Mouse (Mus musculus) testis, adult 2 months (tissue): ENCODE data around the gene Hepacam. TPM values are rescaled to one million over a fixed set of nuclear protein-coding genes. Genes with fewer than 3 reads are reported as not detected.

Source experiments
- H3K27ac ChIP-seq: fragments of 200-500 bp; 2 replicates; pipeline ENCODE4 v1.5.1; 2012; ENCODE audit warnings: low read depth, low read length; ENCODE audit not compliant: control insufficient read depth, insufficient read depth
- H3K27me3 ChIP-seq: fragments of 200-500 bp; 2 replicates; pipeline ENCODE4 v1.6.1; 2012; ENCODE audit warnings: mild to moderate bottlenecking, low read length, moderate library complexity; ENCODE audit not compliant: control insufficient read depth, insufficient read depth
- H3K36me3 ChIP-seq: fragments of 200-500 bp; 2 replicates; pipeline ENCODE4 v1.6.1; 2012; ENCODE audit warnings: mild to moderate bottlenecking, low read length; ENCODE audit not compliant: control insufficient read depth, insufficient read depth
- H3K4me1 ChIP-seq: fragments of 200-500 bp; 2 replicates; pipeline ENCODE4 v1.6.1; 2012; ENCODE audit warnings: low read length; ENCODE audit not compliant: control insufficient read depth, insufficient read depth
- H3K4me3 ChIP-seq: fragments of 200-500 bp; 2 replicates; pipeline ENCODE4 v1.5.1; 2012; ENCODE audit warnings: low read depth, mild to moderate bottlenecking, low read length, moderate library complexity, mixed read lengths; ENCODE audit not compliant: control insufficient read depth
- CTCF ChIP-seq: fragments of 200-500 bp; IDR thresholded peaks from 2 replicates; pipeline ENCODE4 v1.5.1; 2012; ENCODE audit warnings: low read depth, mild to moderate bottlenecking, inconsistent platforms, low read length, moderate library complexity; ENCODE audit not compliant: control insufficient read depth, insufficient read depth, insufficient replicate concordance
- POLR2A ChIP-seq: fragments of 200-500 bp; IDR thresholded peaks from 2 replicates; pipeline ENCODE4 v1.6.1; 2012; ENCODE audit warnings: low read depth, mild to moderate bottlenecking, inconsistent platforms, low read length, moderate library complexity; ENCODE audit not compliant: control insufficient read depth
- polyA plus RNA-seq: library from polyadenylated mRNA; depleted of rRNA; stranded (reverse); fragments of >200 nt; gene quantifications from 2 replicates; pipeline ENCODE4 v1.2.3, GENCODE M21; 2012; rRNA removed

Gene Hepacam
- polyA plus RNA-seq, 1 experiment = 21.3 TPM

- Histone ChIP-seq H3K4me3 (no peak overlapping the region), H3K4me1 (peaks cover 5% of the 10 kb centered on the region; the same call in 1 of the 2 replicates), H3K27me3 (no peaks in the 10 kb centered on the region; the same call in 1 of the 2 replicates), H3K27ac (no peak overlapping the region), H3K36me3 (no peaks in the 10 kb centered on the region)
- no peak for TF ChIP-seq POLR2A
- TF ChIP-seq CTCF = no peak
Measured at GRCm38 (mm10) chr9:37434932-37435331, 67.8 kb downstream of the Hepacam start.

GRCm38 (mm10) chr9:37435616-37436015 is 68.5 kb downstream of the Hepacam start:
- no peaks in the 10 kb centered on the region; the same call in 1 of the 2 replicates for H3K27me3 ChIP-seq
- no peaks in the 10 kb centered on the region for H3K36me3 ChIP-seq
- H3K4me3 ChIP-seq = no peak overlapping the region
- TF ChIP-seq POLR2A (no peak), CTCF (no peak)
- peaks cover 2% of the 10 kb centered on the region; the same call in 1 of the 2 replicates for H3K4me1 ChIP-seq
- no peak overlapping the region for H3K27ac ChIP-seq

Other genes with a start within 250 kb of the Hepacam start
- 83.7 and 84.9 TPM in 2 replicates for gene Pknox2, start 219.9 kb upstream of the Hepacam start, polyA plus RNA-seq
- 5.5 and 6.2 TPM in 2 replicates for gene Tmem218, start 159.1 kb upstream of the Hepacam start, polyA plus RNA-seq
- 4.9 and 5.4 TPM in 2 replicates for gene Slc37a2, start 111.6 kb upstream of the Hepacam start, polyA plus RNA-seq
- gene Ccdc15, start 18.9 kb upstream of the Hepacam start, polyA plus RNA-seq = 3.4 and 4.6 TPM in 2 replicates
- 1.0 and 1.2 TPM in 2 replicates for gene Robo4, start 34.5 kb downstream of the Hepacam start, polyA plus RNA-seq
- 1.0 and 1.4 TPM in 2 replicates for gene Robo3, start 65.9 kb downstream of the Hepacam start, polyA plus RNA-seq
- gene Msantd2, start 122.0 kb downstream of the Hepacam start, polyA plus RNA-seq = 10.5 and 16.6 TPM in 2 replicates
- gene Esam, start 160.7 kb downstream of the Hepacam start, polyA plus RNA-seq = 3.0 and 3.1 TPM in 2 replicates
- 0.60 and 0.89 TPM in 2 replicates for gene Vsig2, start 171.9 kb downstream of the Hepacam start, polyA plus RNA-seq
- gene Nrgn, start 185.6 kb downstream of the Hepacam start, polyA plus RNA-seq = 25.1 and 29.4 TPM in 2 replicates
- gene Siae, start 188.3 kb downstream of the Hepacam start, polyA plus RNA-seq = 9.6 and 11.9 TPM in 2 replicates
- gene Spa17, start 246.4 kb downstream of the Hepacam start, polyA plus RNA-seq = 547 and 582 TPM in 2 replicates